Mouse (Mus musculus) MEL (cell line): ENCODE measurements at regions not wholly inside any gene's neighbourhood (a gene's known extent, or its start where the extent isn't known, plus 50 kb on each side); places are given as distances from the start of the nearest gene placed in this dataset.

Experiments used
- DNase-seq: peaks from one replicate; pipeline ENCODE4 v3.0.0; 2011; ENCODE audit warnings: low read depth, low spot score
- H3K27ac ChIP-seq: 2 replicates; pipeline ENCODE4 v1.5.1; 2012; ENCODE audit warnings: low read depth, mild to moderate bottlenecking, control low read depth, low read length, moderate library complexity; ENCODE audit not compliant: control insufficient read depth
- H3K27me3 ChIP-seq, 2 experiments: fragments of 150-350 bp in 1 of 2; sonication (generic) in 1 of 2; 2 replicates each; pipeline ENCODE4 v1.6.1; 2012; ENCODE audit warnings: low read length in 2 of 2, mild to moderate bottlenecking in 2 of 2, improper control_type of control experiment in 1 of 2, moderate library complexity in 1 of 2; ENCODE audit not compliant: insufficient read depth in 2 of 2, control insufficient read depth in 1 of 2
- H3K36me3 ChIP-seq, 2 experiments: 2 replicates each; pipeline ENCODE4 v1.6.1; 2012 to 2014; ENCODE audit warnings: low read length in 2 of 2, improper control_type of control experiment in 1 of 2, inconsistent platforms in 1 of 2, mild to moderate bottlenecking in 1 of 2; ENCODE audit not compliant: insufficient read depth in 2 of 2, control insufficient read depth in 1 of 2
- H3K4me1 ChIP-seq, 2 experiments: fragments of 150-350 bp in 1 of 2; sonication (generic) in 1 of 2; 2 replicates each; pipeline ENCODE4 v1.6.1; 2012; ENCODE audit warnings: low read length in 2 of 2, improper control_type of control experiment in 1 of 2, mild to moderate bottlenecking in 1 of 2; ENCODE audit not compliant: insufficient read depth in 2 of 2, control insufficient read depth in 1 of 2
- H3K4me3 ChIP-seq, 2 experiments: fragments of 150-350 bp in 1 of 2; sonication (generic) in 1 of 2; 2 replicates each; pipeline ENCODE4 v1.5.1; 2012; ENCODE audit warnings: low read depth in 2 of 2, low read length in 2 of 2, mild to moderate bottlenecking in 2 of 2, moderate library complexity in 2 of 2, control low read depth in 1 of 2, improper control_type of control experiment in 1 of 2; ENCODE audit not compliant: control insufficient read depth in 1 of 2, insufficient read depth in 1 of 2
- H3K79me2 ChIP-seq: 2 replicates; pipeline ENCODE4 v1.6.1; 2012; ENCODE audit warnings: mild to moderate bottlenecking, low read length, moderate library complexity; ENCODE audit not compliant: control insufficient read depth, poor library complexity, insufficient read depth
- H3K9ac ChIP-seq: 2 replicates; pipeline ENCODE4 v1.6.1; 2012; ENCODE audit warnings: low read depth, mild to moderate bottlenecking, control low read depth, low read length, moderate library complexity; ENCODE audit not compliant: control insufficient read depth, poor library complexity, severe bottlenecking
- H3K9me3 ChIP-seq: fragments of 150-350 bp; sonication (generic); replicated peaks from 2 replicates; pipeline ENCODE4 v1.6.1; 2012; ENCODE audit warnings: mild to moderate bottlenecking, low read length, improper control_type of control experiment, moderate library complexity; ENCODE audit not compliant: insufficient read depth
- CHD1 ChIP-seq: IDR thresholded peaks from 2 replicates; pipeline ENCODE4 v1.6.1; 2012; ENCODE audit warnings: low read depth, mild to moderate bottlenecking, inconsistent platforms, low read length, improper control_type of control experiment
- CHD2 ChIP-seq: IDR thresholded peaks from 2 replicates; pipeline ENCODE4 v1.6.1; 2011; ENCODE audit warnings: low read length, improper control_type of control experiment
- E2F4 ChIP-seq: IDR thresholded peaks from 2 replicates; pipeline ENCODE4 v1.6.1; 2011; ENCODE audit warnings: low read depth, low read length, improper control_type of control experiment, borderline replicate concordance
- ELF1 ChIP-seq: IDR thresholded peaks from 2 replicates; pipeline ENCODE4 v1.6.1; 2014; ENCODE audit warnings: low read depth, mild to moderate bottlenecking, inconsistent platforms, low read length, improper control_type of control experiment, moderate library complexity
- ETS1 ChIP-seq: IDR thresholded peaks from 2 replicates; pipeline ENCODE4 v1.6.1; 2012; ENCODE audit warnings: low read depth, mild to moderate bottlenecking, inconsistent platforms, low read length, improper control_type of control experiment, moderate library complexity
- HCFC1 ChIP-seq: IDR thresholded peaks from 2 replicates; pipeline ENCODE4 v1.6.1; 2012; ENCODE audit warnings: low read depth, mild to moderate bottlenecking, inconsistent platforms, low read length, improper control_type of control experiment, moderate library complexity
- JUND ChIP-seq: IDR thresholded peaks from 2 replicates; pipeline ENCODE4 v1.6.1; 2011; ENCODE audit warnings: low read depth, mild to moderate bottlenecking, improper control_type of control experiment, low read length
- KAT2A ChIP-seq: conservative IDR thresholded peaks from 2 replicates; pipeline ENCODE4 v1.6.1; 2012; ENCODE audit warnings: low read depth, low read length, improper control_type of control experiment, inconsistent platforms
- MAFK ChIP-seq: IDR thresholded peaks from 2 replicates; pipeline ENCODE4 v1.6.1; 2011; ENCODE audit warnings: low read depth, mild to moderate bottlenecking, low read length, improper control_type of control experiment, borderline replicate concordance
- MAZ ChIP-seq: IDR thresholded peaks from 2 replicates; pipeline ENCODE4 v1.6.1; 2012; ENCODE audit warnings: low read depth, mild to moderate bottlenecking, inconsistent platforms, low read length, improper control_type of control experiment
- MXI1 ChIP-seq: IDR thresholded peaks from 2 replicates; pipeline ENCODE4 v1.6.1; 2011; ENCODE audit warnings: mild to moderate bottlenecking, low read depth, low read length, improper control_type of control experiment
- MYC ChIP-seq: IDR thresholded peaks from 2 replicates; pipeline ENCODE4 v1.6.1; 2011; ENCODE audit warnings: low read depth, mild to moderate bottlenecking, low read length, improper control_type of control experiment, moderate library complexity
- NELFE ChIP-seq: IDR thresholded peaks from 2 replicates; pipeline ENCODE4 v1.6.1; 2011; ENCODE audit warnings: low read depth, low read length, improper control_type of control experiment
- POLR2A ChIP-seq, 2 experiments: IDR thresholded peaks; 2 replicates each; pipeline ENCODE4 v1.6.1; 2011 to 2012; ENCODE audit warnings: low read length in 2 of 2, mild to moderate bottlenecking in 2 of 2, control low read depth in 1 of 2, improper control_type of control experiment in 1 of 2, low read depth in 1 of 2, moderate library complexity in 1 of 2; ENCODE audit not compliant: control insufficient read depth in 1 of 2, insufficient read depth in 1 of 2, poor library complexity in 1 of 2
- POLR2AphosphoS2 ChIP-seq: IDR thresholded peaks from 2 replicates; pipeline ENCODE4 v1.6.1; 2011; ENCODE audit warnings: low read length, improper control_type of control experiment
- RAD21 ChIP-seq: IDR thresholded peaks from 2 replicates; pipeline ENCODE4 v1.6.1; 2011; ENCODE audit warnings: mild to moderate bottlenecking, low read depth, low read length, improper control_type of control experiment
- RCOR1 ChIP-seq: IDR thresholded peaks from 2 replicates; pipeline ENCODE4 v1.6.1; 2012; ENCODE audit warnings: low read depth, mild to moderate bottlenecking, inconsistent platforms, low read length, improper control_type of control experiment
- SIN3A ChIP-seq: IDR thresholded peaks from 2 replicates; pipeline ENCODE4 v1.6.1; 2012; ENCODE audit warnings: low read length, improper control_type of control experiment, inconsistent platforms
- SMC3 ChIP-seq: IDR thresholded peaks from 2 replicates; pipeline ENCODE4 v1.6.1; 2011; ENCODE audit warnings: low read depth, low read length, improper control_type of control experiment
- TAL1 ChIP-seq: IDR thresholded peaks from 2 replicates; pipeline ENCODE4 v1.6.1; 2012; ENCODE audit warnings: mild to moderate bottlenecking, inconsistent platforms, low read length, moderate library complexity, mixed read lengths
- TCF12 ChIP-seq: IDR thresholded peaks from 2 replicates; pipeline ENCODE4 v1.6.1; 2014; ENCODE audit warnings: low read depth, mild to moderate bottlenecking, inconsistent platforms, low read length, improper control_type of control experiment, moderate library complexity
- USF1 ChIP-seq: IDR thresholded peaks from 2 replicates; pipeline ENCODE4 v1.6.1; 2014; ENCODE audit warnings: low read depth, mild to moderate bottlenecking, inconsistent platforms, low read length, improper control_type of control experiment, moderate library complexity
- USF2 ChIP-seq, 2 experiments: IDR thresholded peaks; 2 replicates each; pipeline ENCODE4 v1.6.1; 2011 to 2012; ENCODE audit warnings: improper control_type of control experiment in 2 of 2, low read length in 2 of 2, borderline replicate concordance in 1 of 2, inconsistent platforms in 1 of 2, low read depth in 1 of 2, mild to moderate bottlenecking in 1 of 2; ENCODE audit not compliant: insufficient read depth in 1 of 2
- ZC3H11A ChIP-seq: IDR thresholded peaks from 2 replicates; pipeline ENCODE4 v1.6.1; 2012; ENCODE audit warnings: low read depth, mild to moderate bottlenecking, inconsistent platforms, low read length, improper control_type of control experiment
- ZMIZ1 ChIP-seq: IDR thresholded peaks from 2 replicates; pipeline ENCODE4 v1.6.1; 2012; ENCODE audit warnings: low read depth, mild to moderate bottlenecking, inconsistent platforms, low read length, improper control_type of control experiment, moderate library complexity

DNA sequence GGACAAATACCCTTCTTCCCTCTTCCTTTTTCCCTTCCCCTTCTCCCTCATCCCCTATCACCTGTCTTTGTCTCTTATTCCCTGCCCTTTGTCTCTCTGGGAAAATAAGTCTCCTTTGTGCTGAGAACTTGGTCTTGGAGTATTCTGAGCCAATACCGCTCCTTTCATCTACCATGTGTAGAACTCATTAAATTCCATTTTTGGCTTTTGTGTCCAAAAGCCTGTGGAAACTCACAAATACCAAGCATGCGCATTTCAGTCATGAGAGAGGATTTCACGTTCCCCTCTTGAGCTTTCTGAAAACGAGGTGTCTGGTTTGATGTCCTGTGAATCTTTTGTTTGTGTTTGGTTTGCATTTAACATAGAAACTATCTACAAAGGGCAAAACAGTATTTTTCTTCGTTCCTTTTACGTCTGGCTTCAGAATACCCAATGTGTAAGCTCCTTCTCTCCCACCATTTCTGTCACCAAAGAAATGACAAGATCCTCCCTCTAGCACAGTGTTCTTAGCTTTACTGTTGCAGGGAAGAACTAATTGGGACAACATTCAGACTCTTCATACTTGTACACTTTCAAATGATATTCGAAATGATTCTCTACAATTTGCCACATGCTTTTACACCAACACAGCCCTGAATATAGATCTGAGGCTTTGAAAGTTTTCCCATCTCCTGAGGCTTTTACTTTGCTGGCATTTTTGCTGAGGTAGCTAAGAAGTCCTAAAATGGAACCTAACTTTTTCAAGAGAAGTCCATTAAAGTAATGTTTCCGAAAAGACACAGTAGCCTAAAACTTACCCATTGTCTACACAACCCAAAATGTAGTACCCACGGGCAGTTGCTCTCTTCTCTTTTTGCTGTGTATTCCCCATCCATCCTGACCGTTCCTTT is 174.5 kb downstream of the Ifng start:
- no peak overlapping the region for H3K9ac ChIP-seq
- H3K36me3 ChIP-seq, result no peaks in the 10 kb centered on the region
- no peak for DNase-seq
- TF ChIP-seq USF1 (no peak), SIN3A (no peak), ELF1 (no peak), TCF12 (no peak), CHD1 (no peak), CHD2 (no peak), KAT2A (no peak), E2F4 (no peak), ETS1 (no peak), SMC3 (no peak), RAD21 (no peak), MXI1 (no peak), JUND (no peak), HCFC1 (no peak), USF2 (IDR thresholded peaks at IDR 0.05; ENCODE audit: borderline replicate concordance in 1 of 2, insufficient read depth in 1 of 2, low read depth in 1 of 2, low read length in 2 of 2) (no peak), ZC3H11A (no peak), RCOR1 (no peak), MAZ (no peak), TAL1 (no peak)
- H3K4me1 ChIP-seq, result no peaks in the 10 kb centered on the region
- H3K79me2 ChIP-seq, result no peaks in the 10 kb centered on the region
- H3K9me3 ChIP-seq, result no peaks in the 10 kb centered on the region
- no peak overlapping the region for H3K27ac ChIP-seq
- H3K4me3 ChIP-seq, result no peak overlapping the region
- H3K27me3 ChIP-seq, result no peaks in the 10 kb centered on the region

DNA sequence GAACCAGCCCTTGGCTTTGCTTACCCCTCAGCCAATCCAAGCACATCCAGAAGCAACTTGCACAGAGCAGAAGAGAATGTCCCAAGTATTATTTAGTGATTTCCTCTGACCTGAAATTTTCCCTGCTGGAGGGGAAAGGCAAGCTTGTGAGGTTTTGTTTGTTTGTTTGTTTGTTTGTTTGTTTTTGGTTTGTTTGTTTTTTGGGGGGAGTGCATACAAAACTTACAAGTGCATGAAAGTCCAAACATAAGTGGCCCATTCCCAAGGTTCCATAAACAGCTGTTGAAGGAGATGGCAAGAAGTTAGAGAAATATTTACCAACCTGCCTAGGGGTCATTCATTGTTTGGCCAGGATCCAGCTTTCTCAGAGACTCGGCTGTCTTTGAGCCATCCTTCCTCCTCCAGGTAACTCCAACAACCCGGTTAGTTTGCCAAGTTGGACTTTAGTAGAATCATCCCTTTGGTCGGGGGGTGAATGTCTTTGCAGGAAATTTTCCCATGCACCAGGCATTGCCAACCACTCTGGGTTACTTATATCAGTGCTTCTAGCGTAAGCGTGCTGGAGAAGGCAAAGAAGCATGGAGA is 175.3 kb downstream of the Ifng start:
- Histone ChIP-seq H3K27ac (no peak overlapping the region), H3K79me2 (no peaks in the 10 kb centered on the region), H3K4me1 (no peaks in the 10 kb centered on the region), H3K4me3 (no peak overlapping the region), H3K9ac (no peak overlapping the region), H3K9me3 (no peaks in the 10 kb centered on the region), H3K36me3 (no peaks in the 10 kb centered on the region), H3K27me3 (no peaks in the 10 kb centered on the region)
- DNase-seq, result no peak
- TF ChIP-seq MYC, result no peak
- TF ChIP-seq POLR2AphosphoS2, result no peak
- no peak for TF ChIP-seq POLR2A (IDR thresholded peaks at IDR 0.05; ENCODE audit: control insufficient read depth in 1 of 2, insufficient read depth in 1 of 2, low read depth in 1 of 2, low read length in 2 of 2, poor library complexity in 1 of 2)
- TF ChIP-seq RAD21, result no peak
- no peak for TF ChIP-seq NELFE
- TF ChIP-seq ZMIZ1, result no peak
- TF ChIP-seq MAFK, result no peak
